Mouse (Mus musculus): ENCODE results near the gene Kptn. TPM values are rescaled to one million over a fixed set of nuclear protein-coding genes. Genes with fewer than 3 reads are reported as not detected.

The Kptn gene
- total RNA-seq (2021): 10 to 100 TPM; 24.9 to 28.0 TPM
- long read RNA-seq, experiment 1, transcript Kptn-201 (12 exons, 1,630 nt): major isoform, 27 of 33 reads
- long read RNA-seq, experiment 1, partial matches to known transcripts: 3 of 33 reads
- long read RNA-seq, experiment 1, other reads (novel, unspliced or antisense): 3 of 33 reads
- long read RNA-seq, experiment 2, transcript Kptn-201 (12 exons, 1,630 nt): major isoform, 22 of 34 reads
- long read RNA-seq, experiment 2, partial matches to known transcripts: 9 of 34 reads
- long read RNA-seq, experiment 2, other reads (novel, unspliced or antisense): 3 of 34 reads

GRCm38 (mm10) chr7:16119569-16120261, at the start of gene Kptn:
Gene Kptn (plus strand): TSS chr7:16119895.
- intact Hi-C loops (cut with DNase I): loop anchor here (2.0 kb wide), 1 partner anchor 21 kb away; the partner anchor contains the start of gene Napa
- peak; percentile 93 to 96 for DNase-seq

GRCm38 (mm10) chr7:16070846-16071245, 48.8 kb upstream of the Kptn start:
- intact Hi-C loops (cut with DNase I): no loop called here
- no peak for DNase-seq

GRCm38 (mm10) chr7:16071906-16072305, 47.8 kb upstream of the Kptn start:
- intact Hi-C loops (cut with DNase I): no loop called here
- no peak for DNase-seq

- intact Hi-C loops (cut with DNase I): no loop called here
- no peak for DNase-seq
Measured at GRCm38 (mm10) chr7:16079947-16080346, 39.7 kb upstream of the Kptn start.

- no peak for DNase-seq
- intact Hi-C loops (cut with DNase I): no loop called here
Measured at GRCm38 (mm10) chr7:16080581-16080980, 39.1 kb upstream of the Kptn start.

GRCm38 (mm10) chr7:16083361-16083760, 36.3 kb upstream of the Kptn start:
- intact Hi-C loops (cut with DNase I): no loop called here
- DNase-seq: no peak

- intact Hi-C loops (cut with DNase I): no loop called here
- no peak for DNase-seq
Measured at GRCm38 (mm10) chr7:16087587-16087986, 32.1 kb upstream of the Kptn start.

GRCm38 (mm10) chr7:16094592-16094991, 25.1 kb upstream of the Kptn start:
- intact Hi-C loops (cut with DNase I): loop anchor here (5.0 kb wide), 1 partner anchor 37 kb away; no protein-coding TSS in a partner anchor

GRCm38 (mm10) chr7:16098021-16099017, 21.4 kb upstream of the Kptn start, which contains the start of gene Napa:
Gene Napa (plus strand): TSS chr7:16098458.
- DNase-seq: peak; percentile 98
- intact Hi-C loops (cut with DNase I): loop anchor here (2.0 to 5.0 kb wide), 3 partner anchors 20 to 164 kb away; partner anchors contain the start of gene Kptn

More at GRCm38 (mm10) chr7:16094592-16094991, 25.1 kb upstream of the Kptn start:
- DNase-seq: no peak

GRCm38 (mm10) chr7:16099901-16100300, 19.8 kb upstream of the Kptn start:
- intact Hi-C loops (cut with DNase I): loop anchor here (2.0 to 5.0 kb wide), 3 partner anchors 19 to 162 kb away; partner anchors contain the start of gene Kptn
- DNase-seq: no peak

- intact Hi-C loops (cut with DNase I): no loop called here
- no peak for DNase-seq
Measured at GRCm38 (mm10) chr7:16101081-16101480, 18.6 kb upstream of the Kptn start.

GRCm38 (mm10) chr7:16101726-16102475, 17.8 kb upstream of the Kptn start:
- no peak for DNase-seq
- intact Hi-C loops (cut with DNase I): no loop called here

GRCm38 (mm10) chr7:16102686-16103226, 16.9 kb upstream of the Kptn start:
- intact Hi-C loops (cut with DNase I): no loop called here
- no peak for DNase-seq

- intact Hi-C loops (cut with DNase I): no loop called here
- peak in 1 of 2 experiments; percentile 45 for DNase-seq
Measured at GRCm38 (mm10) chr7:16103760-16104159, 15.9 kb upstream of the Kptn start.

- intact Hi-C loops (cut with DNase I): no loop called here
- DNase-seq: no peak
Measured at GRCm38 (mm10) chr7:16104611-16105388, 14.9 kb upstream of the Kptn start.

GRCm38 (mm10) chr7:16108886-16109542, 10.7 kb upstream of the Kptn start:
- DNase-seq: no peak
- intact Hi-C loops (cut with DNase I): no loop called here

- intact Hi-C loops (cut with DNase I): no loop called here
- DNase-seq: no peak
Measured at GRCm38 (mm10) chr7:16110158-16110557, 9.5 kb upstream of the Kptn start.
